Mouse (Mus musculus) intestine, postnatal 0 days (tissue): ENCODE measurements around the gene Cript. TPM values are rescaled to one million over a fixed set of nuclear protein-coding genes. Genes with fewer than 3 reads are reported as not detected.

Experiments
- ATAC-seq: fragments of 200-750 bp; cut with Nextera tagmentation; 2 replicates; pipeline ENCODE4 v1.8.0; 2017; ENCODE audit warnings: mild to moderate bottlenecking, moderate TSS enrichment, moderate library complexity
- H3K27ac ChIP-seq: fragments of 300-500 bp; sonication (generic); 2 replicates; pipeline ENCODE4 v1.5.1; 2014; ENCODE audit warnings: mild to moderate bottlenecking, low read depth, low read length, moderate library complexity
- H3K27me3 ChIP-seq: fragments of 300-500 bp; sonication (generic); replicated peaks from 2 replicates; pipeline ENCODE4 v1.6.1; 2014; ENCODE audit warnings: low read length, mixed read lengths; ENCODE audit not compliant: control insufficient read depth, insufficient read depth
- H3K36me3 ChIP-seq: fragments of 300-500 bp; sonication (generic); 2 replicates; pipeline ENCODE4 v1.6.1; 2014; ENCODE audit warnings: mild to moderate bottlenecking, moderate library complexity; ENCODE audit not compliant: control insufficient read depth, insufficient read depth
- H3K4me1 ChIP-seq: fragments of 300-500 bp; sonication (generic); replicated peaks from 2 replicates; pipeline ENCODE4 v1.6.1; 2014; ENCODE audit warnings: antibody characterized with exemption, low read length, mixed read lengths; ENCODE audit not compliant: control insufficient read depth, insufficient read depth
- H3K4me2 ChIP-seq: fragments of 300-500 bp; sonication (generic); replicated peaks from 2 replicates; pipeline ENCODE4 v1.6.1; 2014; ENCODE audit warnings: low read depth, mild to moderate bottlenecking, moderate library complexity
- H3K4me3 ChIP-seq: fragments of 300-500 bp; sonication (generic); 2 replicates; pipeline ENCODE4 v1.5.1; 2014; ENCODE audit warnings: low read depth, low read length
- H3K9ac ChIP-seq: fragments of 300-500 bp; sonication (generic); 2 replicates; pipeline ENCODE4 v1.6.1; 2014; ENCODE audit warnings: mild to moderate bottlenecking, low read depth, low read length
- H3K9me3 ChIP-seq: fragments of 300-500 bp; sonication (generic); 2 replicates; pipeline ENCODE4 v1.6.1; 2016; ENCODE audit warnings: mixed run types; ENCODE audit not compliant: control insufficient read depth
- CTCF ChIP-seq: sonication (generic); IDR thresholded peaks from 2 replicates; pipeline ENCODE4 v1.5.1; 2016; ENCODE audit warnings: low read depth, mild to moderate bottlenecking, control low read depth, antibody characterized with exemption, moderate library complexity
- WGBS: fragments of 180-500 bp; shearing (Covaris S2); extraction: QIAGEN DNeasy Blood & Tissue Kit; methylation state at CpG from one replicate; pipeline ENCODE4 v1.1.7; 2014; 5-methylcytosine and 5-hydroxymethylcytosine counted together
- polyA plus RNA-seq: library from polyadenylated mRNA; unstranded; fragments of >200 nt; fragmentation: Nextera tagmentation; extraction: Ambion mirVana; gene quantifications from 2 replicates; pipeline ENCODE4 v1.2.1, GENCODE M21; 2015

The Cript gene
- 192 and 200 TPM in 2 replicates for polyA plus RNA-seq

DNA sequence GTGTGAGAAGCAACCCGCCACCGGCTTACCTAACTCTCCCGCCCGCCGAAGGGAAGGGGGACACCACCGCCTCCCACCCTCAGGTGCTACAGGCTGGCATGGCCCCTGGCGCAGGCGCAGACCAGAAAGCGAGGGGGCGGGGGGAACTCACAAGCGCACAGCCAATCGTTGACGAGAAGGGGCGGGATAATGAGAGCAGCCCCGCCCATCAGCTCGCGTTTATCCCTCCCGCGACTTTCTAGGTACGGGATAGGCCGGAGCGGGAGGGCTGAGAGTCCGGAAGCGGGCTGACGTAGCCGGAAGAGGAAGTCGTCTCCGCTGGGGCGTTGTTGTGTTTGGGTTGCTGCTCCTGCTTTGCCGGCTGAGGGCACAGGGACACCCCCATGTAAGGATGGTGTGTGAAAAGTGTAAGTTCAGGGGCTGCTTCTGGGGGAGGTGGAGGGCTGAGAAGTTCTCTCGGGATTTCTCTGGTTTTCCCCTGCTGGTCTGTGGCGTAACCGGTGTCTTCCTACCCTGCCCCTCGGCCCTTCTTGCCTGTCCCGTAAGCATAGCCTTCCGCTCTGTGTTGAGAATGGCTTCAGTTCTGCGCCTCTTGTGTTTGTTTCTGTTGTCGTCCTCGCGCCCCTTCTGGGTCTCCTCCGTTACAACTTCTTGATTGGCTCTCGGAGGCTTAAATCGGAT, at the start of gene Cript, which contains the start of gene Pigf:
Gene Cript (plus strand): TSS at position 282 of the 681 bp plus-strand sequence.
Gene Pigf (minus strand): TSS at position 138 of the 681 bp plus-strand sequence.
- ATAC-seq: peak; percentile 100
- Histone ChIP-seq H3K9me3 (no peaks in the 10 kb centered on the region), H3K4me3 (peak within 1 kb of the TSS; percentile 96), H3K36me3 (peaks cover 3% of the 10 kb centered on the region; the same call in 1 of the 2 replicates), H3K4me1 (no peaks in the 10 kb centered on the region), H3K9ac (peak within 1 kb of the TSS; percentile 82), H3K27me3 (no peaks in the 10 kb centered on the region), H3K27ac (peak within 1 kb of the TSS; percentile 68), H3K4me2 (peak within 1 kb of the TSS; percentile 94)
- peak; percentile 24 for TF ChIP-seq CTCF
- WGBS: under 1% methylated on average over 43 of the region's 43 CpGs

DNA sequence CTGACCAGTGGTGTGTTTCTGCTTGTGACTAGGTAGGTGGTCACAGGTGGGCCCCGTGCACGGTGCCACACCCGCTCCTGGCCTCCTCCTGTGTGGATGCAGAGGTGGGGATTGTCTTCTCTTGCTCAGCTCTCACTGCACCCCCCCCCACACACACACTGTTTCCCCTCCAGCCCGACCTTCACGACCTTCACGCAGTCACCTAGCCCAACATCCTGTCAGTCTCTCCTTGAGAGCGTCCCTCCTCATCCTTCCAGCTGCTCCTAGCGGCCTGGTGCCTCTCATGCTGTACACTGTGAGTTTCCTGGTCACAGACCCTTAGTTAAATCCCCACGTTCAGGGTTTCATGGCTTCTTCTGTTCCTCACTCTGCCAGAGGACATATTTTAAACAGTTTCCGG, 49.0 kb upstream of the Cript start:
- peaks cover 14% of the 10 kb centered on the region for H3K36me3 ChIP-seq
- WGBS: 77% methylated on average over 10 of the region's 10 CpGs

DNA sequence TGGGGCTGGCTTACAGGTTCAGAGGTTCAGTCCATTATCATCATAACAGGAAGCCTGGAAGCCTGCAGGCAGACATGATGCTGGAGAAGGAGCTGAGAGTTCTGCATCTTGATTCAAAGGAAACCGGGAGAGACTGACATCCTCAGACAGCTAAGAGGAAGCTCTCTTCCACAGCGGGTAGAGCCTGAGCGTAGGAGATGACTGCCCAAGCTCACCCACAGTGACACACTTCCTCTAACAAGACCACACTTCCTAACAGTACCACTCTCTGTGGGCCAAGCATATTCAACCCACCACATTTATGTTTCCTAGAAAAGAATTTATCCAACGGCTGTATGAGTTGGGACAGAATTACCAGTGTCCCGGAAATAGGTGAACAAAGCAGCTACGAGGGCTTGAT, 46.9 kb upstream of the Cript start:
- Histone ChIP-seq H3K4me1 (no peaks in the 10 kb centered on the region), H3K4me2 (no peak overlapping the region), H3K4me3 (no peak overlapping the region), H3K27me3 (no peaks in the 10 kb centered on the region), H3K9ac (no peak overlapping the region), H3K9me3 (no peaks in the 10 kb centered on the region), H3K27ac (no peak overlapping the region), H3K36me3 (peaks cover 15% of the 10 kb centered on the region)
- 88% methylated on average over 6 of the region's 6 CpGs for WGBS
- ATAC-seq: no peak
- no peak for TF ChIP-seq CTCF

More for the DNA sequence above, 49.0 kb upstream of the Cript start:
- no peak for ATAC-seq
- Histone ChIP-seq H3K9ac (no peak overlapping the region), H3K27me3 (no peaks in the 10 kb centered on the region), H3K4me2 (no peak overlapping the region), H3K4me1 (no peaks in the 10 kb centered on the region), H3K4me3 (no peak overlapping the region), H3K27ac (no peak overlapping the region), H3K9me3 (no peaks in the 10 kb centered on the region)
- no peak for TF ChIP-seq CTCF

DNA sequence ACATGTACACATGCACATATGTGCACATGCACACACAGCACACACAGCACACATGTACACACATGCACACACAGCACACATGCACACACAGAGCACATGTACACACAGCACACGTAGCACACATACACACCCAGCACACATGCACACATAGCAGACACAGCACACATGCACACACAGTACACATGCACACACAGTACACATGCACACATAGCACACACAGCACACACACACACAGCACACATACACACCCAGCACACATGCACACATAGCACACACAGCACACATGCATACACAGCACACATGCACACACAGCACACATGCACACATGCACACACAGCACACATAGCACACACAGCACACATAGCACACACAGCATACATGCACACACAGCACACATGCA, 44.1 kb upstream of the Cript start:
- no peak for TF ChIP-seq CTCF

DNA sequence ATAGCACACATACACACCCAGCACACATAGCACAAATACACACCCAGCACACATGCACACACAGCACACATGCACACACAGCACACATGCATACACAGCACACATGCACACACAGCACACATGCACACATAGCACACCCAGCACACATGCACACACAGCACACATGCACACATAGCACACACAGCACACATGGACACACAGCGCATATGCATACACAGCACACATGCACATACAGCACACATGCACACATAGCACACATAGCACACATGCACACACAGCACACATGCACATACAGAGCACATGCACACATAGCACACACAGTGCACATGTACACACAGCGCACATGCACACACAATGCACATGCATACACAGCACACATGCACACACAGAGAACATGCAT, 43.6 kb upstream of the Cript start:
- H3K27me3 ChIP-seq: no peaks in the 10 kb centered on the region
- TF ChIP-seq CTCF: no peak

More for the DNA sequence above, 44.1 kb upstream of the Cript start:
- 86% methylated on average over 1 of the region's 1 CpGs for WGBS
- no peak overlapping the region for H3K4me3 ChIP-seq
- no peaks in the 10 kb centered on the region for H3K9me3 ChIP-seq
- H3K36me3 ChIP-seq: peaks cover 11% of the 10 kb centered on the region; the same call in 1 of the 2 replicates
- H3K4me1 ChIP-seq: no peaks in the 10 kb centered on the region
- H3K4me2 ChIP-seq: no peak overlapping the region
- H3K27me3 ChIP-seq: no peaks in the 10 kb centered on the region
- H3K9ac ChIP-seq: no peak overlapping the region
- no peak for ATAC-seq
- no peak overlapping the region for H3K27ac ChIP-seq

DNA sequence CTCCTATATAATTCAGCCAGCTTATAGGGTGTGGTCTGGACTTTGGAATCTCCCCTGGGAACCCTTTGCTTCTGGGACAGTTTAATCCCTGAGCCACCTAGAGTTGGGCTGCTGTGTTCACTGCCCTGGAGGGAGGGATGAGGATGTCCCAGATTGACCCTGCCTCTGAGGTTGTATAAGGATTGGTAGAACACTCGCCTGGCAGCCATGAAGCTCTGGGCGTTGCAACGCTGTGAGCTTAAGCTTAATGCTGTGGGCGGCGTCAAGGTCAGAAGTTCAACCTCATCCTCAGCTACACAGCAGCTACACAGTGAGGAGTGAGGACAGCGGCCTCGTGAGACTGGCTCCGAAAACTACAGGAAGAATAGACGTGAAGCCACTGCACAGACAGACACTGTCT, 42.9 kb upstream of the Cript start:
- H3K4me1 ChIP-seq: no peaks in the 10 kb centered on the region
- WGBS: 39% methylated on average over 9 of the region's 9 CpGs
- peaks cover 8% of the 10 kb centered on the region; the same call in 1 of the 2 replicates for H3K36me3 ChIP-seq
- no peak overlapping the region for H3K4me3 ChIP-seq
- no peak overlapping the region for H3K27ac ChIP-seq
- no peaks in the 10 kb centered on the region for H3K27me3 ChIP-seq
- no peak overlapping the region; the same call in 1 of the 2 replicates for H3K4me2 ChIP-seq
- peak; percentile 25; the same call in 1 of the 2 replicates for TF ChIP-seq CTCF
- ATAC-seq: peak; percentile 71
- H3K9ac ChIP-seq: no peak overlapping the region
- no peaks in the 10 kb centered on the region for H3K9me3 ChIP-seq

More for the DNA sequence above, 43.6 kb upstream of the Cript start:
- no peak for ATAC-seq
- no peaks in the 10 kb centered on the region for H3K4me1 ChIP-seq
- H3K9me3 ChIP-seq: no peaks in the 10 kb centered on the region
- no peak overlapping the region for H3K9ac ChIP-seq
- no peak overlapping the region for H3K27ac ChIP-seq
- H3K4me2 ChIP-seq: no peak overlapping the region
- H3K4me3 ChIP-seq: no peak overlapping the region
- H3K36me3 ChIP-seq: peaks cover 8% of the 10 kb centered on the region; the same call in 1 of the 2 replicates
- WGBS: 98% methylated on average over 2 of the region's 2 CpGs
